Mouse (Mus musculus) midbrain, embryonic 13.5 days (tissue): ENCODE data around the gene Troap. TPM values are rescaled to one million over a fixed set of nuclear protein-coding genes. Genes with fewer than 3 reads are reported as not detected.

ENCODE experiments used
- ATAC-seq: fragments of 200-750 bp; cut with Nextera tagmentation; 2 replicates; pipeline ENCODE4 v1.8.0; 2017; ENCODE audit warnings: mild to moderate bottlenecking, moderate TSS enrichment, moderate library complexity
- H3K27ac ChIP-seq: fragments of 300-500 bp; sonication (generic); 2 replicates; pipeline ENCODE4 v1.5.1; 2015; ENCODE audit warnings: inconsistent platforms, mild to moderate bottlenecking, moderate library complexity
- H3K27me3 ChIP-seq: fragments of 300-500 bp; sonication (generic); 2 replicates; pipeline ENCODE4 v1.6.1; 2015; ENCODE audit warnings: mild to moderate bottlenecking, inconsistent platforms
- H3K36me3 ChIP-seq: fragments of 300-500 bp; sonication (generic); 2 replicates; pipeline ENCODE4 v1.6.1; 2015; ENCODE audit warnings: mild to moderate bottlenecking, inconsistent platforms
- H3K4me1 ChIP-seq: fragments of 300-500 bp; sonication (generic); replicated peaks from 2 replicates; pipeline ENCODE4 v1.6.1; 2015; ENCODE audit warnings: inconsistent platforms
- H3K4me2 ChIP-seq: fragments of 300-500 bp; sonication (generic); replicated peaks from 2 replicates; pipeline ENCODE4 v1.6.1; 2015; ENCODE audit warnings: moderate library complexity, mild to moderate bottlenecking, inconsistent platforms
- H3K4me3 ChIP-seq: fragments of 300-500 bp; sonication (generic); replicated peaks from 2 replicates; pipeline ENCODE4 v1.5.1; 2015; ENCODE audit warnings: mild to moderate bottlenecking, inconsistent platforms
- H3K9ac ChIP-seq: fragments of 300-500 bp; sonication (generic); replicated peaks from 2 replicates; pipeline ENCODE4 v1.6.1; 2015; ENCODE audit warnings: mild to moderate bottlenecking, inconsistent platforms
- H3K9me3 ChIP-seq: fragments of 300-500 bp; sonication (generic); 2 replicates; pipeline ENCODE4 v1.6.1; 2016; ENCODE audit warnings: mild to moderate bottlenecking, inconsistent platforms
- WGBS: fragments of 180-500 bp; shearing (Covaris S2); methylation state at CpG from one replicate; pipeline ENCODE4 v1.1.7; 2015; 5-methylcytosine and 5-hydroxymethylcytosine counted together
- microRNA-seq: library from miRNA; unstranded; fragments of <30 nt; microRNA quantifications from one replicate; pipeline ENCODE4, GENCODE M21; 2016
- polyA plus RNA-seq: library from polyadenylated mRNA; unstranded; fragments of >200 nt; fragmentation: Nextera tagmentation; extraction: Ambion mirVana; gene quantifications from 2 replicates; pipeline ENCODE4 v1.2.1, GENCODE M21; 2015

Troap gene
- polyA plus RNA-seq, 1 experiment from 2014 or later: 13.3 TPM

DNA sequence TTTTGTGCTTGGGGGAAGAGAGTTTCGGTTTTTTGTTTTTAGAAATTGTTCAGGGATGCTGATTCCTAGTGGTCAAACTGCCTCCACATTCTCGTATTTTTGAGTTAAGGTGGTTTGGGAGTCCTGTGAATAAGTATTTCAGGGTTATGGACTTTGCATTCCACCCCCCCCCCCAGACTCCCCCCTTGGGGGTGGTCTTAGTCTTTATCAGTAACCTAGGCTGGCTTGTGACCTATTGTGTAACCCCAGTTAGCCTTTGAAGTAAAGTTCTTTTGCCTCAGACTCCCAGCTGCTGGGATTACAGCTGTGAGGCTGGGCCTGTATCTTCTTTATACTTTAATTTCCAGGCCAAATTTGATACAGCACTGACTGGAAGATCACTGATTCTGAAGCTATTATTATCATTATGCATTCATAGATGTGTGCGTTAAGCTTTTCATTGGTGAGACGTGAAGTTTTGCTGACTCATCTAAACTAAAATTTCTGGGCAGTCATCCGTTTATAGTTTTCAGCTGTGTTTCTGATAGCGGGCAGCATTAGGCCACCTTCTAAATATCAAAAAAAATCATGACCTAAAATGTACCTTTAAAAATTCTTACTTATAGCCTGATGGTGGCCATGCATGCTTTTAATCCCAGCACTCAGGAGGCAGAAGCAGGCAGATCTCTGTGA, 53.6 kb downstream of the Troap start:
- H3K9me3 ChIP-seq: no peaks in the 10 kb centered on the region
- WGBS: 63% methylated on average over 6 of the region's 6 CpGs
- peak overlapping the region; percentile 68 for H3K4me2 ChIP-seq
- H3K36me3 ChIP-seq: 0 out of 2 replicates have a peak, but pooled peaks cover under 1% of the 10 kb centered on the region
- H3K9ac ChIP-seq: peak overlapping the region; percentile 83
- peak overlapping the region; percentile 77 for H3K4me3 ChIP-seq
- no peaks in the 10 kb centered on the region for H3K27me3 ChIP-seq
- H3K27ac ChIP-seq: no peak overlapping the region
- peaks cover 48% of the 10 kb centered on the region for H3K4me1 ChIP-seq
- ATAC-seq: no peak

DNA sequence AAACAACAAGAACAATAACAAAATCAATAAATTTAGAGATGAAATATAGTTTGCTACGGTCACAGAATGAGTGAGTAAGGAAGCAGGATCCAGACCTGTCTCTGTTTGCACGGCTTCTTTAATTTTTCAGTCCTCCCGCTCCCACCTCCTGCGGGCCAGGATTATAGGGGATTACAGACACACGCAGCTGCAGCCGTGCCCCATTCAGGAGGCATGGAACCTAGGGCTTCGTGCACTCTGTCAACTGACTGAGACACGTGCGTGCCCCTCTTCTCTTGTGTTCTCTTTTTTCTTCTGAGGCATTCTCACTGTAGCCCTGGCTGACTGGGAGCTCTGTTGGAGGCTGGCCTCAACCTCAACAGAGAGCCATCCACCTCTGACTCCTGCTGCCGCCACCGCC, 55.1 kb downstream of the Troap start:
- Histone ChIP-seq H3K4me1 (peaks cover 48% of the 10 kb centered on the region), H3K27me3 (no peaks in the 10 kb centered on the region), H3K27ac (0 out of 2 replicates have a peak overlapping the region, but pooled peaks have one; percentile 14), H3K36me3 (0 out of 2 replicates have a peak, but pooled peaks cover 3% of the 10 kb centered on the region), H3K9ac (peak overlapping the region; percentile 24), H3K4me3 (0 out of 2 replicates have a peak overlapping the region, but pooled peaks have one; percentile 2), H3K9me3 (no peaks in the 10 kb centered on the region), H3K4me2 (peak overlapping the region; percentile 20)
- no peak for ATAC-seq
- 21% methylated on average over 11 of the region's 11 CpGs for WGBS

DNA sequence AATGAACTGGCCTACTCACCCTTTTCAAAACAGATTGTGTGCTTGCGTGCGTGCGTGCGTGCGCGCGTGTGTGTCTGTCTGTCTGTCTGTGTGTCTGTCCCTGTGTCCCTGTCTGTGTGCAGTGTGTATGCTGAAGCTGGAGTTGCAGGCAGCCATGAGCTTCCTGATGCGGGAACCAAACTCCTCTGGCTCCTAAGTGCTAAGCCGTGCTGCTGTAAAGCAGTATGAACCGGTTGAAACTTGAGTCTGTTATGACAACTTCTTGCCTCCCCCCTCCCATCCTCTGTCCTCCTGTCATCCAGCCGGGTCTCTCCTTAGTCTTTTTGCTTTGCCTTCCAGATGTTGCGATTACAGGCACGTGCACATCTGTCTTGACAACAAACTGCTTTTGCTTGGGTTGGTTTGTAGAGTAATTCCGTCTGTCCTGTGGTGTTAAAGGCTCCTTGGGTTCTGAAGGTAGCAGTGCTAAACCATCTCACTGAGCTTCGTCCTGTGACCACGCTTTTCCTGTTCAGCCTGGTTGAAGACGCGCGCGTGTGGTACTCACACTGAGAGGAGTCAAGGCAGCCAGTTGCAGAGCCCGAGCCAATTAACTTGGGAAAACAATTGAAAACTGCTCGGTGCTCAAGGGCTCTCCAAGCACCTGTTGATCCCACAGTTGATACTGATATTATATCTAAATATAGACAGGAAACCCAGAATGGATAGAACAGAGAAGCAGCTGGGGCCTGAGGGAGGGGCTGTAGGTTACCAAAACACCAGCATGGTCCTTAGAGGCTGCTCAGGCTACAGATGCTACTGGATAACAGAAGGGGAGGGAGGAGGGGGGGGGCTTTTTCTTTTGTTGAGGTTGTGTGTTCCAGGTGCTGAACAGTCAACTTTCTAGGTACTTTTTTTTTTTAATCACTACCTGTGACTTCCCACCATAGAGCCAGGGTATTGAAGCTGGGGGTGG, 55.9 kb downstream of the Troap start:
- Histone ChIP-seq H3K27ac (0 out of 2 replicates have a peak overlapping the region, but pooled peaks have one; percentile 14), H3K36me3 (0 out of 2 replicates have a peak, but pooled peaks cover 3% of the 10 kb centered on the region), H3K4me3 (0 out of 2 replicates have a peak overlapping the region, but pooled peaks have one; percentile 2), H3K27me3 (no peaks in the 10 kb centered on the region), H3K9ac (peak overlapping the region; percentile 24), H3K4me2 (peak overlapping the region; percentile 20; the same call in 1 of the 2 replicates), H3K9me3 (no peaks in the 10 kb centered on the region), H3K4me1 (peaks cover 48% of the 10 kb centered on the region)
- ATAC-seq: no peak
- 70% methylated on average over 22 of the region's 22 CpGs for WGBS

Small RNAs within 50 kb of the gene (microRNA-seq; reads per million reads assigned to microRNA genes)
- 1.4 reads per million for gene Mir6960

Other genes starting within 250 kb of the Troap start
- gene Prkag1, start 243.1 kb upstream of the Troap start, polyA plus RNA-seq: 83.3 and 89.9 TPM in 2 replicates
- 13.1 and 13.9 TPM in 2 replicates for gene Kmt2d, start 203.4 kb upstream of the Troap start, polyA plus RNA-seq
- 33.0 and 33.9 TPM in 2 replicates for gene Rhebl1, start 180.0 kb upstream of the Troap start, polyA plus RNA-seq
- gene Dhh, start 176.0 kb upstream of the Troap start, polyA plus RNA-seq: 0.48 and 0.82 TPM in 2 replicates
- gene Lmbr1l, start 156.3 kb upstream of the Troap start, polyA plus RNA-seq: 40.7 and 50.1 TPM in 2 replicates
- 1,161 and 1,231 TPM in 2 replicates for gene Tuba1b, start 140.0 kb upstream of the Troap start, polyA plus RNA-seq
- not detected in 2 replicates for gene Gm49450, start 121.0 kb upstream of the Troap start, polyA plus RNA-seq
- 15,883 and 15,999 TPM in 2 replicates for gene Tuba1a, start 120.9 kb upstream of the Troap start, polyA plus RNA-seq
- 37.3 and 41.4 TPM in 2 replicates for gene Tuba1c, start 44.7 kb upstream of the Troap start, polyA plus RNA-seq
- gene Prph, start 19.4 kb upstream of the Troap start, polyA plus RNA-seq: 7.5 and 8.2 TPM in 2 replicates
- gene C1ql4, start 13.2 kb downstream of the Troap start, polyA plus RNA-seq: 10.1 and 13.7 TPM in 2 replicates
- 1.7 and 1.8 TPM in 2 replicates for gene Dnajc22, start 18.6 kb downstream of the Troap start, polyA plus RNA-seq
- 40.6 and 45.7 TPM in 2 replicates for gene Spats2, start 51.3 kb downstream of the Troap start, polyA plus RNA-seq
- gene Kcnh3, start 150.3 kb downstream of the Troap start, polyA plus RNA-seq: 0.19 and 0.61 TPM in 2 replicates
- gene Mcrs1, start 177.4 kb downstream of the Troap start, polyA plus RNA-seq: 218 TPM in 2 replicates
- gene Prpf40b, start 220.5 kb downstream of the Troap start, polyA plus RNA-seq: 115 and 125 TPM in 2 replicates
- 0.35 TPM in 2 replicates for gene Fam186b, start 221.3 kb downstream of the Troap start, polyA plus RNA-seq